Mouse (Mus musculus) liver (tissue): ENCODE measurements around the gene Car12.

Experiments
- DNase-seq: peaks from one replicate; pipeline ENCODE4 v3.0.0-alpha.2; 2020; ENCODE audit warnings: mixed read lengths

Gene Car12

GRCm38 (mm10) chr9:66713135-66714021 lies at the start of gene Car12:
Gene Car12 (plus strand): TSS chr9:66713686.
- DNase-seq, result peak; percentile 39

GRCm38 (mm10) chr9:66663764-66664163 lies 49.7 kb upstream of the Car12 start:
- DNase-seq, result no peak

GRCm38 (mm10) chr9:66664561-66664960 lies 48.9 kb upstream of the Car12 start:
- no peak for DNase-seq

GRCm38 (mm10) chr9:66666153-66666552 lies 47.3 kb upstream of the Car12 start:
- DNase-seq, result no peak

GRCm38 (mm10) chr9:66667046-66667445 lies 46.4 kb upstream of the Car12 start:
- no peak for DNase-seq

DNA sequence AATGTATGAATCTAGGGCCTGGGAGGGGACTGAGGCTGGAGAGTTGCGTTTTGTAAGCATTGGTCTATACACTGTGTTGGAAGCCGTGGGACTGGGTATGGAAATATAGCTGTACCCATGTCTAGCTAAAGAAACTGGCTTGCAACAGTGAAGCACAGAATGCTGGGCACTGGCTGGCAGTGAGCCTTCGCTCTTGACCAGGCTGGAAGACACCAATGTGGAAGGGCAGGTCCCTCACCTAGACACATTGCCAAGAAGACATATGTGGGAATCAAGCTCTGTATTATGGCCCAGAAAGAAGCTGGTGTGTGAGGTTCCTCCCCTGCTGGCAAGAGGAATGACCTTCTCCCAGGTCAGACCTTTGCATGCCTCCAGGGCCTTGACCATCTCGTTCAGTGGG lies 45.6 kb upstream of the Car12 start:
- DNase-seq, result no peak

GRCm38 (mm10) chr9:66669561-66670078 lies 43.9 kb upstream of the Car12 start:
- peak; percentile 8 for DNase-seq

- DNase-seq, result no peak
Observed at GRCm38 (mm10) chr9:66673771-66674170, 39.7 kb upstream of the Car12 start.

GRCm38 (mm10) chr9:66675566-66675965 lies 37.9 kb upstream of the Car12 start:
- DNase-seq, result no peak

DNA sequence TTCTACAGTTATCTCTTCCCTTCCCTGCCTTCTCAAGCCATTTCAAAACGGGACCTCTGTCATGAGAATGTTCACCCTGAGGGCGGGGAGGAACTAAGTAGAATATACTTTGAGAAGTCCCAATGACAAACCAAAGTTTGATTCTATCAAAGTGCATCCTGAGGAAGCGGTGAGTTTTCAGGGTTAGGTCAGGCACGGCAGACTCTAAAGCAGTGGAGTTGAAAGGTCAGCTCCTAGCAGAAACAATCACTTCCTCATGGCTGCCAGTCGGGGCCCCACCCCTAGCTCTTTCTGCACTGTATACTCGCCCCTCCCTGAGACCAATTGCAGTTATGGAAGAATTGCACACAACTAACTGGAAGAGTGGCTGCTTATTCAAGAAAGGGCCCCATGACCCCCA lies 33.4 kb upstream of the Car12 start:
- DNase-seq, result no peak

DNA sequence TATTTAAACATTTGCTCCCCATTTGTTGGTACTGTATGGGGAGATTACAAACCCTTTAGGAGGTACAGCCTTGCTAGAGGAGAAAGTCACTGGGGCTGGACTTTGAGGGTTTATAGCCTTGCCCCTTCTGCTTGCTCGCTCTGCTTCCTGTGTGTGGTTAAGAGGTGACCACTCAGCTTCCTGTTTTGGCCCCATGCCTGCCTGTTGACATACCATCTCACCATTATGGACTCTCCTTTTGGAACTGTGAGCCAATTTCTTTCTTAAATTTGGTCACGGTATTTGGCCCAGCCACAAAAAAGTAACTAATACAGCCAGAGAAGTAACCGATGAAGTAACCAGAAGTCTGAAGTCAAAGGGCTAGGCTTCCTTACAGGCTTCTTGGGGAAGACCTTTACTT lies 30.7 kb upstream of the Car12 start:
- peak; percentile 13 for DNase-seq

DNA sequence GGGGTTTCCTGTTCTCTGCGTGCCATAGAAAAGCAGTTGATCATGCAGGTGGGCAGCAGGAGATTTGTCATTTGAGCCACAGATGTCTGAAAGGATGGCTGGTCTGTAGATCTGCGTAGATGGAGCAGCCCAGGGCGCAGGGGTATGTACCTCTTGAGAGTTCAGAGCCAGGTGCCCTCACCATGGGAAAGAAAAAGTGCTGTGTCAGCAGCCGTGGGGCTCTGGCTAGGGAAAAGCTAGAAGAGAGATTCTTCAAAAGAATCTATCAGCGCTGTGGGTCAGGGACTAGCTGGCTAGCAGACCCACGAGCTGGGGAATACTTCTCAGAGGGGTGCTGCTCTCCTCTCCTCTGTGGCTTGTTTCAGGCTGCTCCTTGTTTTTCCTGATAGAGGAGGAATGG lies 27.8 kb upstream of the Car12 start:
- DNase-seq, result no peak

GRCm38 (mm10) chr9:66687713-66688112 lies 25.8 kb upstream of the Car12 start:
- DNase-seq, result no peak

- no peak for DNase-seq
Observed at GRCm38 (mm10) chr9:66691683-66692305, 21.7 kb upstream of the Car12 start.

DNA sequence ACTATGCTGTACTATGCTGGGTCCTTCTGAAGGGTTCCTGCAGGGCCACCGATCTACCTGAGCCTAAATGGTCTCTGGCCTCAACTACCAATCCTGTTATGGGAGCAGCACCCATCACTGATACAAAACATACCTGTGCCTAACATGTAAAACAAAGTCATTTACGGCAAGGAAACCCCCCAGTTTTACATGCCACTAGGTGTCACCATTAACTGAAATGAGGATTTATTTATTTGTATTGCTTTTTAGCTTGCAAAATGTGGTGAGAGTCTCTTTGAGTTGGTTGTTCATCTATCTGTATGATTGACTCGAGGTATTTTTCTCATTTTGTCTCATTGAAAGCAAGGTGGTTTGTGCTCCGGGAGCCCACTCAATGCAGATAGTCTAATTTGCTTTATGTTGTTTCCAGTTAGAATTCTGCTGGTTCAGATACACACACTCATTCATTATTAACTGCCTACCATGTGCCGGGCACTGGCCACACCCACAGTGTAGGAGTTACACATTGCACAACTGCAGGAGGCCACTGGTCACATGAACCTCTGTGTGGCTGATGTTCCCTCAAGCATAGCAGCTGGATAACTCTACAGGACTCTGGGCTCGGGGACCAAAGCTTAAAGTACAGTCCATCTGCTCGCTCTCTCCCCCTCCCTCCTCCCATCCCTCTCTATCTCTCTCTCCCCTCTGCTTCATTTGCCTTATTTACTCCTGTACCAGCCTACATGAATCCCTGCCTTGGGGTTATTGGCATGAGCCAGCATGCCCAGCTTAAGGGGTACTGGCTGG lies 15.9 kb upstream of the Car12 start:
- peak; percentile 49 for DNase-seq

- no peak for DNase-seq
Observed at GRCm38 (mm10) chr9:66699748-66700147, 13.7 kb upstream of the Car12 start.

GRCm38 (mm10) chr9:66703002-66703401 lies 10.5 kb upstream of the Car12 start:
- DNase-seq, result no peak

- DNase-seq, result no peak
Observed at GRCm38 (mm10) chr9:66705354-66705753, 8.1 kb upstream of the Car12 start.

GRCm38 (mm10) chr9:66705766-66706165 lies 7.7 kb upstream of the Car12 start:
- DNase-seq, result peak; percentile 66

GRCm38 (mm10) chr9:66708054-66708772 lies 5.3 kb upstream of the Car12 start:
- DNase-seq, result no peak

DNA sequence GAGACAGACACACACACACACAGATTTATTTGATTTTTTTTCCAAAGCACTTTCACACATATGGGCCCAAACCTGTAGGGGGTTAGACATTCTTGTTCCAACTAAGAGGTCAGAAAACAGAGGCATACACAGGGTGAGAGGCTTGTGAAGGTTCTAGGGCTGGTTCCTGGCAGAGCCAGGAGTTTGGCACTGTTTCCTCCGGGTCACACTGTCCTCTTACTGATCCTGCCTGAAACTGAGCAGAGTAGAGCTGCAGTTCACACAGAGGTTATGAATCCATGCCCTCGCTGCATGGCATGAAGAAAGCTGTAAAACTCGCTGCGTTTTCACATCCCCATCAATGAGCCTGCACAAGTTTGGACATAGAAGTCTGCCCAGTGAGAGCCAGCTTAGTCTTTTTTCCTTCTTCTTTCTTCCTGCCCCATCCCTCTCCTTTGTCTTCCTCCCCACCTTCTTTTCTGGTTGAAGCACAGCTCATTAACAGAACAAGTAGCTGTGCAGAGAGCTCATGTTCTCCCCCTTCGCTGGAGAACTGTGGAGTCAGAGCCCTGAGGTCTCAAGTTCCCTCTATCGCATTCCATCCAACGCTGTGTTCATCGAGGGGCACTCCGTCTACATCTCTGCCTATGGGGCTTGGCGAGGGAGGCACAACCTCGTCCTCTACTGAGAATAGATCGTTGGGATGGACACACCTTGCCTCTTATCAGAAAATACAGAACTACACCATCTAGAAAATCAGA lies 4.5 kb upstream of the Car12 start:
- DNase-seq, result no peak

DNA sequence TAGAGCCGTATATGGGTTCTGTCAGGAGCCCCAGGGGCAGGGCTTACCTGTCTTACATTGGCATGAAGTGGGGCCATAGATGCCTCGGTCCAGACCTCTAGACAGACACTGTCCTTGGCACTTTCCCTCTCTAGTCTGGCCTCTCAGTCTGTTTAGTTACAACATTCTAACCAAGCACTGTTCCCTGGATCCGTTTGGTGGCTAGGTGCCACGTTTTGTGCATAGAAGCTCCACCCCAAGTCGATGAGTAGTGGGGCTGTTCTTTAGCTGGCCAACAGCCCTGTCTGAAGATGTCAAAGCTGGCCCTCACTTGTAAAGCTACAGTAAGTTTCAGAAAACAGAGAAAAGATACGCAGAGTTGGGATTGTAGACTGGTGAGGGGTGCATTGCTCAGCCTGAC lies 2.9 kb upstream of the Car12 start:
- no peak for DNase-seq
